Mouse (Mus musculus): ENCODE results near the gene Crebbp.
"Not testable (repeated sequence)": the region's sequence is repeated elsewhere in the genome, so short reads cannot be mapped to it uniquely, and the experiment has no call there.

- not testable (repeated sequence) for TF ChIP-seq CTCF (IDR thresholded peaks at IDR 0.05; ENCODE audit: low read depth); EP300 (optimal IDR thresholded peaks at IDR 0.05)
Observed at GRCm38 (mm10) chr16:4245241-4245640, 31.4 kb upstream of the Crebbp start.

Measured in stomach, postnatal 0 days (tissue).